ENCODE assay signal across 18 mouse cellular contexts in genomic region chr17:90252196-90252595, GRCm38 (mm10).
A peak's percentile ranks its signal among the peaks of the same experiment; 100 is the strongest.
DNase-seq lines count a peak whose midpoint lies in the region; ATAC-seq lines count a peak whose summit lies in the region.
"Had no signal": no experiment of that assay in that cellular context is flagged by ENCODE, and none has a peak within 500 bp of the region (broad histone marks: within the 10 kb centered on the region; RNA-seq: fewer than 3 reads in every experiment).

No protein-coding gene starts in this region.

- no peak overlapping the region for H3K27ac ChIP-seq in midbrain, embryonic 14.5 days (replicated peaks; ENCODE audit: low read depth, low read length)
- no peak overlapping the region for H3K27ac ChIP-seq in intestine, embryonic 15.5 days
- H3K27ac ChIP-seq: embryonic facial prominence, embryonic 12.5 days; gastrocnemius, adult 2 months; heart, embryonic 15.5 days; macrophage; stomach, postnatal 0 days had no signal

- H3K4me2 ChIP-seq in midbrain, embryonic 14.5 days (ENCODE audit: low read length): no peak overlapping the region
- no peak overlapping the region for H3K4me2 ChIP-seq in intestine, embryonic 15.5 days (replicated peaks)
- H3K4me2 ChIP-seq: embryonic facial prominence, embryonic 12.5 days; heart, embryonic 15.5 days had no signal

- peaks cover 6% of the 10 kb centered on the region for H3K4me1 ChIP-seq in midbrain, embryonic 14.5 days (ENCODE audit: control insufficient read depth, insufficient read depth, low read length)
- no peaks in the 10 kb centered on the region for H3K4me1 ChIP-seq in intestine, embryonic 15.5 days (replicated peaks)
- H3K4me1 ChIP-seq: embryonic facial prominence, embryonic 12.5 days had no signal

- peak; percentile 51 to 59 for DNase-seq in cerebellum, adult 18-20 months
- DNase-seq in cerebellum, adult 11-12 months: no peak
- DNase-seq in kidney, postnatal 10 days: peak; percentile 8
- DNase-seq in kidney, postnatal 36 days: no peak
- peak; percentile 45 for DNase-seq in cerebellum, adult 9-10 months
- DNase-seq in midbrain, embryonic 14.5 days: peak; percentile 53
- DNase-seq in adrenal gland, postnatal 25 days: no peak
- DNase-seq: gastrocnemius, adult 2 months; heart, adult 18-20 months; liver, postnatal 0 days; right cerebral cortex, postnatal 14 days; thymus, postnatal 25 days had no signal

- H3K27me3 ChIP-seq in midbrain, embryonic 14.5 days (ENCODE audit: control insufficient read depth, insufficient read depth, low read length): no peaks in the 10 kb centered on the region
- H3K27me3 ChIP-seq in intestine, embryonic 15.5 days (replicated peaks): no peaks in the 10 kb centered on the region
- H3K27me3 ChIP-seq: embryonic facial prominence, embryonic 12.5 days; heart, embryonic 15.5 days had no signal

- H3K4me3 ChIP-seq in midbrain, embryonic 14.5 days (replicated peaks; ENCODE audit: low read depth, low read length): no peak overlapping the region
- H3K4me3 ChIP-seq in intestine, embryonic 15.5 days (replicated peaks): no peak overlapping the region
- H3K4me3 ChIP-seq: embryonic facial prominence, embryonic 12.5 days; gastrocnemius, adult 2 months; heart, embryonic 15.5 days had no signal

- no peak overlapping the region for H3K9ac ChIP-seq in midbrain, embryonic 14.5 days (replicated peaks; ENCODE audit: low read length)
- H3K9ac ChIP-seq in intestine, embryonic 15.5 days: no peak overlapping the region
- H3K9ac ChIP-seq: embryonic facial prominence, embryonic 12.5 days; heart, embryonic 15.5 days; liver, postnatal 0 days had no signal

- no peak; the same call in 1 of the 2 replicates for ATAC-seq in midbrain, embryonic 14.5 days (ENCODE audit: low FRiP score, low TSS enrichment)
- no peak for ATAC-seq in intestine, embryonic 15.5 days
- ATAC-seq: liver, postnatal 0 days; Patski had no signal

- no peaks in the 10 kb centered on the region for H3K36me3 ChIP-seq in midbrain, embryonic 14.5 days (ENCODE audit: control insufficient read depth, insufficient read depth, low read length)
- no peaks in the 10 kb centered on the region for H3K36me3 ChIP-seq in intestine, embryonic 15.5 days
- H3K36me3 ChIP-seq: embryonic facial prominence, embryonic 12.5 days; heart, embryonic 15.5 days had no signal

- H3K9me3 ChIP-seq in midbrain, embryonic 14.5 days (ENCODE audit: control insufficient read depth, low read length): no peaks in the 10 kb centered on the region
- no peaks in the 10 kb centered on the region for H3K9me3 ChIP-seq in intestine, embryonic 15.5 days
- H3K9me3 ChIP-seq: embryonic facial prominence, embryonic 12.5 days; heart, embryonic 15.5 days had no signal

- WGBS in midbrain, embryonic 14.5 days: 70% methylated on average over 1 of the region's 1 CpGs
- 75% methylated on average over 1 of the region's 1 CpGs for WGBS in intestine, embryonic 15.5 days

Comparison
In these comparisons a context has a peak if more than half of its experiments do, and no peak if none do; other contexts are left out.
1. DNase-seq: peak in cerebellum, adult 18-20 months (2 of 2), kidney, postnatal 10 days (single experiment), cerebellum, adult 9-10 months (single experiment) and midbrain, embryonic 14.5 days (single experiment); none in cerebellum, adult 11-12 months (single experiment), kidney, postnatal 36 days (0 of 2) and adrenal gland, postnatal 25 days (single experiment).